Mouse (Mus musculus): Measurements from ENCODE around the gene C2.

C2 gene

DNA sequence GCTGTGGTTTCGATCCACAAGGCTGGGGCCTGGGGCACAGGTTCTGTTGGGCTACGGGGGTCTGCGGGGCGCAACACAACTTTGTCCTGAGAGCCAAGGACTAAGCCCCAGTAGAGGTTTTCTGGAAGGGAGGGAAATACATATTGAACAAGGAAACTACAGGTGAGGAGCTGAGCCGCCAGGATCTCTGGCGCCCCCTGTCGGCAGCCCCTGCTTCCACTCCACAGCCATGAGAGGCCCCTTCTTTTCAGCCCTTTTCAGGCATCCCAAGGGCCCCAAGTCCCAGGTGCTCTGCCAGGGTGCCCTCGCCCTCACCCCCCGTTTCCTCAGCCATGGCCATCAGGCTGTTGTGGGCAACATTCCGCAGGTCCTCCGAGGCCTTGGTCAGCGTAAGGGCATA, 84.3 kb downstream of the C2 start:
- DNase-seq = peak; percentile 40
